Mouse (Mus musculus) hindbrain, embryonic 10.5 days (tissue): Measurements from ENCODE around the gene Akap12. TPM values are rescaled to one million over a fixed set of nuclear protein-coding genes. Genes with fewer than 3 reads are reported as not detected.

Experiments
- DNase-seq: peaks from one replicate; pipeline ENCODE4 v3.0.0-alpha.2; 2017; ENCODE audit warnings: low spot score
- H3K27ac ChIP-seq: fragments of 300-500 bp; sonication (generic); 2 replicates; pipeline ENCODE4 v1.5.1; 2016; ENCODE audit warnings: mild to moderate bottlenecking, moderate library complexity
- H3K27me3 ChIP-seq: fragments of 300-500 bp; sonication (generic); 2 replicates; pipeline ENCODE4 v1.6.1; 2016; ENCODE audit warnings: mild to moderate bottlenecking; ENCODE audit not compliant: poor library complexity, insufficient read depth, severe bottlenecking
- H3K36me3 ChIP-seq: fragments of 300-500 bp; sonication (generic); 2 replicates; pipeline ENCODE4 v1.6.1; 2016; ENCODE audit warnings: mild to moderate bottlenecking, moderate library complexity
- H3K4me1 ChIP-seq: fragments of 300-500 bp; sonication (generic); replicated peaks from 2 replicates; pipeline ENCODE4 v1.6.1; 2016; ENCODE audit warnings: mild to moderate bottlenecking
- H3K4me3 ChIP-seq: fragments of 300-500 bp; sonication (generic); 2 replicates; pipeline ENCODE4 v1.5.1; 2016; ENCODE audit warnings: mild to moderate bottlenecking, moderate library complexity
- H3K9me3 ChIP-seq: fragments of 300-500 bp; sonication (generic); 2 replicates; pipeline ENCODE4 v1.6.1; 2016; ENCODE audit warnings: mild to moderate bottlenecking, moderate library complexity
- WGBS: fragments of 180-500 bp; shearing (Covaris S2); methylation state at CpG from one replicate; pipeline ENCODE4 v1.1.7; 2016; 5-methylcytosine and 5-hydroxymethylcytosine counted together
- polyA plus RNA-seq: library from polyadenylated mRNA; unstranded; fragments of >200 nt; fragmentation: Nextera tagmentation; extraction: Ambion mirVana; gene quantifications from 2 replicates; pipeline ENCODE4 v1.2.1, GENCODE M21; 2016

The Akap12 gene
- 36.4 and 45.8 TPM in 2 replicates for polyA plus RNA-seq

- H3K4me1 ChIP-seq: peaks cover 20% of the 10 kb centered on the region
- DNase-seq: peak; percentile 65
- H3K27ac ChIP-seq: peak within 1 kb of the TSS; percentile 94
- H3K9me3 ChIP-seq: no peaks in the 10 kb centered on the region
- H3K27me3 ChIP-seq: 0 out of 2 replicates have a peak, but pooled peaks cover 8% of the 10 kb centered on the region
- under 1% methylated on average over 54 of the region's 54 CpGs for WGBS
- no peaks in the 10 kb centered on the region for H3K36me3 ChIP-seq
- H3K4me3 ChIP-seq: peak within 1 kb of the TSS; percentile 85
Measured at GRCm38 (mm10) chr10:4266041-4266930, at the start of gene Akap12. Gene Akap12 (plus strand): TSS chr10:4266380.

GRCm38 (mm10) chr10:4230563-4231359 is 35.4 kb upstream of the Akap12 start:
- no peak for DNase-seq
- no peaks in the 10 kb centered on the region for H3K36me3 ChIP-seq
- WGBS: 79% methylated on average over 17 of the region's 17 CpGs
- H3K4me1 ChIP-seq: no peaks in the 10 kb centered on the region; the same call in 1 of the 2 replicates
- H3K9me3 ChIP-seq: no peaks in the 10 kb centered on the region
- H3K27ac ChIP-seq: no peak overlapping the region
- no peak overlapping the region for H3K4me3 ChIP-seq
- H3K27me3 ChIP-seq: no peaks in the 10 kb centered on the region

GRCm38 (mm10) chr10:4233102-4233501 is 33.1 kb upstream of the Akap12 start:
- WGBS: 76% methylated on average over 9 of the region's 9 CpGs
- Histone ChIP-seq H3K4me3 (no peak overlapping the region), H3K27me3 (no peaks in the 10 kb centered on the region), H3K36me3 (no peaks in the 10 kb centered on the region), H3K27ac (no peak overlapping the region), H3K9me3 (no peaks in the 10 kb centered on the region), H3K4me1 (no peaks in the 10 kb centered on the region)
- no peak for DNase-seq

DNA sequence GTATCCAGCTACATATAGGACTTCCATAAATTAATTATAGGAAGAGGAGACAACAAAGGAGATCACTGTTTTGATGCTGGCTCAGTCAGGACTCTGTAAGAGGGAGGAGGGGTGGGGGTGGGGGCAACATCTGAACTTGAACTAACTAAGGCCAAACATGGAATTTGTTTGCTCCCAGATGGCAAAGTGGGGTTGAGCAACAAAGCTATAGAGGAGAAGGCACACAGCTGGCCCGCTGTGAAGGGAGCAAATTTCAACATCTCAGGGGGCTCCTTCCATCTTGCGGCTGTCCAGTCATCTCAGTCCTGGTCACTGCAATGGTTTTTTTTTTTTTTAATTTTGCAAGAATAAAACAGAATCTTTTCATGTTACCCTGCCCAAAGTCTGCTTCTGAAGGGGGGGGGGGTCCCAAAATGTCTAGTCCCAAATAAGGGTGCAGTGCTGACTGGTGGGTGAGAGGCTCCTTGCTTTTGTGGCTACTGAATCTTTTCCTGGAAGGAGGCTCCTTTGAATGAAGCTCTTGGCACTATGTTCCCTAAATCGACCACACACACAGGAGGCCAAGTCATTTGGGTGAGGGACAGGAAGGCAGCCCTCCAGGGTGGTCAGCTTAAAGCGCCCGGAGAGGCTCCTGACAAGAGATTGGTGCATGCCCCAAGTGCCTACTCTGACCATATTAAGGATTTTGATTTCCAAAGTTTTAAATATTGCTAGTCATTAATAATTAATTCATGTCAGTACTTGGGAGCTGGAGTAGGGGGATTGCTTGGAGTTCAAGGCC is 26.2 kb upstream of the Akap12 start:
- Histone ChIP-seq H3K27me3 (no peaks in the 10 kb centered on the region), H3K9me3 (no peaks in the 10 kb centered on the region), H3K27ac (no peak overlapping the region), H3K4me3 (no peak overlapping the region), H3K36me3 (no peaks in the 10 kb centered on the region), H3K4me1 (peaks cover 2% of the 10 kb centered on the region; the same call in 1 of the 2 replicates)
- DNase-seq: no peak
- 74% methylated on average over 5 of the region's 5 CpGs for WGBS

GRCm38 (mm10) chr10:4243591-4244300 is 22.4 kb upstream of the Akap12 start:
- H3K4me3 ChIP-seq: no peak overlapping the region
- no peaks in the 10 kb centered on the region for H3K9me3 ChIP-seq
- H3K4me1 ChIP-seq: peaks cover 6% of the 10 kb centered on the region; the same call in 1 of the 2 replicates
- no peak for DNase-seq
- WGBS: 87% methylated on average over 16 of the region's 16 CpGs
- no peaks in the 10 kb centered on the region for H3K36me3 ChIP-seq
- no peak overlapping the region for H3K27ac ChIP-seq
- H3K27me3 ChIP-seq: no peaks in the 10 kb centered on the region

DNA sequence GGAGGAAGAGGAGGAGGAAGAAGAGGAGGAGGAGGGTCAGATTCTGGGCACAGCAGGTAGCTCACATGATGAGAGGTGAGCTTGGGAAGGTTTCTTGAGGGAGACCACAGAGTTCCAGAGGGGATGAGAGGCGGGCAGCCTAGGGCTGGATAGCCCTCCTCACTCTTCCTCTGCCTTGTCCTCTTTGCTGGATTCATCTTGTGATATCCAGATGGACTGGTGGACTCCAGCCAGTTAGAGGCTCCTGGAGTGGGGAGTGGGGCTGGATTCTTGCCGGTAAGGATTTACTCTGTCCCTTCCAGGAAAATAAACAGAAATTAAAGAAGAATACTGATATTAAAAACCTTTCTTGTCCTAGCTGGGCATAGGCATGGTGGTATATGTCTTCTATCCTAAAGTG is 20.4 kb upstream of the Akap12 start:
- DNase-seq: no peak

DNA sequence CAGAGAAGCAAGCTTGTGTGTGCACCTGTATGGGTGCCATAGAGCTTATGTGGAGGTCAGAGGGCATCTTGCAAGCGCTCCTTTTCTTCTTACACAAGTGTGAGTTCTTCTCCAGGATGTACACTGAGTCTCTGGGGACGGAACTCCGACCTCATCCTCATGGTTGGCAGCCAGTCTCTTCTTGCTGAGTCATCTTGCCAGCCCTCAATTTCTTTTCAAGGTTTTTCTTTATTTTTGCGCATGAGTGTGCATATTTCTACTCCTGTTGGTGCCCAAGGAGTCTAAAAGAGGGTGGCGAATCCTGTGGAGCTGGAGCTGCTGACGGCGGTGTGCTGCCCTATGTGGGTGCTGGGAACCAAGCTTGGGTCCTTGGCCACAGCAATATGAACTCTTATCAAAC is 19.8 kb upstream of the Akap12 start:
- DNase-seq: no peak
- whole genome bisulfite sequencing: 91% methylated on average over 7 of the region's 7 CpGs
- H3K9me3 ChIP-seq: 0 out of 2 replicates have a peak, but pooled peaks cover 3% of the 10 kb centered on the region

More for the DNA sequence above, 20.4 kb upstream of the Akap12 start:
- 78% methylated on average over 2 of the region's 2 CpGs for WGBS
- Histone ChIP-seq H3K4me1 (peaks cover 14% of the 10 kb centered on the region), H3K9me3 (0 out of 2 replicates have a peak, but pooled peaks cover 3% of the 10 kb centered on the region), H3K4me3 (no peak overlapping the region), H3K27ac (no peak overlapping the region), H3K36me3 (no peaks in the 10 kb centered on the region), H3K27me3 (no peaks in the 10 kb centered on the region)

GRCm38 (mm10) chr10:4249235-4249845 is 16.8 kb upstream of the Akap12 start:
- WGBS: 12% methylated on average over 4 of the region's 4 CpGs
- Histone ChIP-seq H3K27ac (no peak overlapping the region), H3K4me1 (peaks cover 11% of the 10 kb centered on the region), H3K36me3 (no peaks in the 10 kb centered on the region), H3K27me3 (no peaks in the 10 kb centered on the region), H3K9me3 (0 out of 2 replicates have a peak, but pooled peaks cover 3% of the 10 kb centered on the region), H3K4me3 (no peak overlapping the region)
- peak; percentile 28 for DNase-seq

More for the DNA sequence above, 19.8 kb upstream of the Akap12 start:
- no peak overlapping the region for H3K27ac ChIP-seq
- peaks cover 14% of the 10 kb centered on the region for H3K4me1 ChIP-seq
- no peak overlapping the region for H3K4me3 ChIP-seq
- no peaks in the 10 kb centered on the region for H3K36me3 ChIP-seq
- H3K27me3 ChIP-seq: no peaks in the 10 kb centered on the region

DNA sequence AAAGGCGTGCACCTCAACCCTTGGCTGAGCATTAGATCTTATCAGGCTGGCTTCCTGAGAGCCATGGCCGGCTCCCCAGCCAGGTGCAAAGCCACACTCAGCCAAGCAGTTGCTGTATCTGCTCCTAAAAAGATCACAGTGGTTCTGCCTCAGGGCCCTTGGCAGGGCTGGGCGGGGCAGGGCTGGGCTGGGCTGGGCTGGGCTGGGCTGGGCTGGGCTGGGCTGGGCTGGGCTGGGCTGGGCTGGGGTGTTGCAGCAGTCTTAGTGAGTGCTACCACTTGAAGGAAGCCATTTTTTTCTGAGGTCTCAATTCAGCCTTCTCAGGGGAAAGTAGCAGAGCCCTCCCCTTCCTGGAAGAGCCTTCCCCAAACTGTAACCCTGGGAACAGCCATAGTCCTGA is 15.5 kb upstream of the Akap12 start:
- no peak overlapping the region; the same call in 1 of the 2 replicates for H3K27ac ChIP-seq
- 89% methylated on average over 3 of the region's 3 CpGs for WGBS
- H3K27me3 ChIP-seq: no peaks in the 10 kb centered on the region
- DNase-seq: no peak
- H3K9me3 ChIP-seq: 0 out of 2 replicates have a peak, but pooled peaks cover 3% of the 10 kb centered on the region
- H3K36me3 ChIP-seq: no peaks in the 10 kb centered on the region
- H3K4me1 ChIP-seq: peaks cover 11% of the 10 kb centered on the region
- H3K4me3 ChIP-seq: no peak overlapping the region

DNA sequence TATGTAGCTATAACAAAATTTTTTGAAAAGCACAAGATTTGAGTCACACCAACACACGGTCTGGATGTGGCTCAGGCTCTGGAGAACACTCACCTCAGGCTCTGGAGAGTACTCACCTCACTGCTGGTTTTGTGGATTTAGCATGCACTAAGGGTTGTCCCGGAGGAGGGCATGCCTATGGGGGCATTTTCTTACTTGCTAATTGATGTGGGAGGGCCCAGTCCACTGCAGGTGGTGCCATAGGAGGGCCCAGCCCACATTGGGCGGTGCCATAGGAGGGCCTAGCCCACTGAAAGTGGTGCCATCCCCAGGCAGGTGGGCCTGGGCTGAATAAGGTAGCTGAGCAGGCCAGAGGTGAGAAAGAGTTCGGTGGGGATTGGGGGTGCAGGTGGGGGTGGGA is 12.6 kb upstream of the Akap12 start:
- no peak for DNase-seq
- H3K9me3 ChIP-seq: 0 out of 2 replicates have a peak, but pooled peaks cover 3% of the 10 kb centered on the region
- no peaks in the 10 kb centered on the region for H3K27me3 ChIP-seq
- 77% methylated on average over 4 of the region's 4 CpGs for WGBS
- no peaks in the 10 kb centered on the region for H3K36me3 ChIP-seq
- H3K27ac ChIP-seq: no peak overlapping the region
- H3K4me1 ChIP-seq: peaks cover 10% of the 10 kb centered on the region
- no peak overlapping the region for H3K4me3 ChIP-seq

- 0 out of 2 replicates have a peak, but pooled peaks cover 3% of the 10 kb centered on the region for H3K9me3 ChIP-seq
- no peak for DNase-seq
Measured at GRCm38 (mm10) chr10:4254459-4254858, 11.7 kb upstream of the Akap12 start.

More at GRCm38 (mm10) chr10:4254459-4254858, 11.7 kb upstream of the Akap12 start:
- 48% methylated on average over 5 of the region's 5 CpGs for WGBS
- H3K27me3 ChIP-seq: no peaks in the 10 kb centered on the region
- no peak overlapping the region for H3K4me3 ChIP-seq
- H3K27ac ChIP-seq: peak overlapping the region; percentile 12; the same call in 1 of the 2 replicates
- no peaks in the 10 kb centered on the region for H3K36me3 ChIP-seq
- peaks cover 1% of the 10 kb centered on the region for H3K4me1 ChIP-seq
